Mouse (Mus musculus) lung, postnatal 0 days (tissue): ENCODE data around the gene Adrb1.

Experiments used
- CTCF ChIP-seq: IDR thresholded peaks from 2 replicates; pipeline ENCODE4 v1.5.1; 2016; ENCODE audit warnings: antibody characterized with exemption, mild to moderate bottlenecking
- EP300 ChIP-seq: IDR thresholded peaks from 2 replicates; pipeline ENCODE4 v1.6.1; 2016; ENCODE audit warnings: antibody characterized with exemption, mild to moderate bottlenecking, control low read depth

GRCm38 (mm10) chr19:56692451-56692850, 29.5 kb upstream of the Adrb1 start:
- TF ChIP-seq CTCF = no peak
- TF ChIP-seq EP300 = no peak
